Mouse (Mus musculus): ENCODE results near the gene Xylt2. TPM values are rescaled to one million over a fixed set of nuclear protein-coding genes. Genes with fewer than 3 reads are reported as not detected.
"Not testable (repeated sequence)": the region's sequence is repeated elsewhere in the genome, so short reads cannot be mapped to it uniquely, and the experiment has no call there.

Xylt2 gene
- polyA plus RNA-seq, 1 experiment from 2014 or later, result 17.5 TPM

- WGBS, result 27% methylated on average over 7 of the region's 7 CpGs
- Histone ChIP-seq H3K9me3 (ENCODE audit: control insufficient read depth, low read length) (no peaks in the 10 kb centered on the region), H3K36me3 (ENCODE audit: control insufficient read depth, insufficient read depth, low read length) (no peaks in the 10 kb centered on the region), H3K9ac (ENCODE audit: low read length) (no peak overlapping the region), H3K4me2 (ENCODE audit: low read depth, low read length) (no peak overlapping the region), H3K27ac (ENCODE audit: low read length) (peak overlapping the region; percentile 69), H3K27me3 (ENCODE audit: control insufficient read depth, insufficient read depth, low read depth, low read length) (peaks cover 4% of the 10 kb centered on the region; the same call in 1 of the 2 replicates), H3K4me1 (replicated peaks; ENCODE audit: control insufficient read depth, insufficient read depth, low read length) (peaks cover 8% of the 10 kb centered on the region; the same call in 1 of the 2 replicates), H3K4me3 (ENCODE audit: low read length) (no peak overlapping the region)
- peak; percentile 53 for ATAC-seq (ENCODE audit: low read depth)
Observed at GRCm38 (mm10) chr11:94704020-94704419, 26.7 kb upstream of the Xylt2 start.

DNA sequence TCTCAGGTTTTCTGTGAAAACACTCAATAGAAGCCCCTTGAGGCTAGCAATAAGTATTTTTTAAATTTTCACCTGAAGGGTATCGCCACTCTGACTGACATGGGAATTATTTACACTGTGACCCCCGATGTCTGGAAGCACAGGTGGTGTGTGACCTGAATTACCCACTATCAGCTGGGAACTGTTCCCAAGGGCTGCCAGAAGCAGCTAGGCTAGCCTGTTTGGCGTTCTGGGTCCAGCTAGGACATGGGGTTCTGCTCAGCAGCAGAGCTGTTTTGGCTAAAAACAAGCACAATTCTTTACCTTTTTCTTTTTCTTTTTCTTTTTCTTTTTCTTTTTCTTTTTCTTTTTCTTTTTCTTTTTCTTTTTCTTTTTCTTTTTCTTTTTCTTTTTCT is 24.9 kb upstream of the Xylt2 start:
- Histone ChIP-seq H3K36me3 (ENCODE audit: control insufficient read depth, insufficient read depth, low read length) (no peaks in the 10 kb centered on the region), H3K4me2 (ENCODE audit: low read depth, low read length) (no peak overlapping the region), H3K4me1 (replicated peaks; ENCODE audit: control insufficient read depth, insufficient read depth, low read length) (peaks cover 12% of the 10 kb centered on the region; the same call in 1 of the 2 replicates), H3K9me3 (ENCODE audit: control insufficient read depth, low read length) (no peaks in the 10 kb centered on the region), H3K27me3 (ENCODE audit: control insufficient read depth, insufficient read depth, low read depth, low read length) (peaks cover 4% of the 10 kb centered on the region; the same call in 1 of the 2 replicates), H3K27ac (ENCODE audit: low read length) (no peak overlapping the region), H3K4me3 (ENCODE audit: low read length) (no peak overlapping the region), H3K9ac (ENCODE audit: low read length) (no peak overlapping the region)
- no peak for ATAC-seq (ENCODE audit: low read depth)
- WGBS, result 17% methylated on average over 3 of the region's 3 CpGs

- H3K4me3 ChIP-seq (ENCODE audit: low read length), result peak overlapping the region; percentile 13
- no peak for ATAC-seq (ENCODE audit: low read depth)
- H3K9me3 ChIP-seq (ENCODE audit: control insufficient read depth, low read length), result no peaks in the 10 kb centered on the region
- no peak overlapping the region for H3K27ac ChIP-seq (ENCODE audit: low read length)
- H3K4me1 ChIP-seq (replicated peaks; ENCODE audit: control insufficient read depth, insufficient read depth, low read length), result peaks cover 12% of the 10 kb centered on the region; the same call in 1 of the 2 replicates
- no peaks in the 10 kb centered on the region for H3K36me3 ChIP-seq (ENCODE audit: control insufficient read depth, insufficient read depth, low read length)
- WGBS, result 25% methylated on average over 27 of the region's 27 CpGs
- no peak overlapping the region for H3K9ac ChIP-seq (ENCODE audit: low read length)
- peaks cover 4% of the 10 kb centered on the region; the same call in 1 of the 2 replicates for H3K27me3 ChIP-seq (ENCODE audit: control insufficient read depth, insufficient read depth, low read depth, low read length)
- peak overlapping the region; percentile 39; the same call in 1 of the 2 replicates for H3K4me2 ChIP-seq (ENCODE audit: low read depth, low read length)
Observed at GRCm38 (mm10) chr11:94701401-94702215, 24.3 kb upstream of the Xylt2 start.

DNA sequence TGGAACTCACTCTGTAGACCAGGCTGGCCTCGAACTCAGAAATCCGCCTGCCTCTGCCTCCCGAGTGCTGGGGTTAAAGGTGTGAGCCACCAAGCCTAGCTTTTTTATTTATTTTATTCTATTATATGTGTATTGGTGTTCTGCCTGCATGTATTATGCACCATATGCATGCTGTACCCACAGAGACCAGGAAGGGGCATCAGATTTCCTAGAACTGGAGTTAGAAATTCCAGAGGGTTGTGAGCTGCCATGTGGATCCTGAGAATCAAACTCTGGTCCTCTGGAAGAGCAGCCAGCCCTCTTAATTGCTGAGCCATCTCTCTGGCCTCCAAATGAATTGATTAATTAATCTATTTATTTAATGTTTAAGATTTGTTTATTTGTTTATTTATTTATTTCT is 22.1 kb upstream of the Xylt2 start:
- Histone ChIP-seq H3K27ac (ENCODE audit: low read length) (no peak overlapping the region), H3K27me3 (ENCODE audit: control insufficient read depth, insufficient read depth, low read depth, low read length) (peaks cover 4% of the 10 kb centered on the region; the same call in 1 of the 2 replicates), H3K4me1 (replicated peaks; ENCODE audit: control insufficient read depth, insufficient read depth, low read length) (peaks cover 12% of the 10 kb centered on the region; the same call in 1 of the 2 replicates), H3K9ac (ENCODE audit: low read length) (no peak overlapping the region), H3K36me3 (ENCODE audit: control insufficient read depth, insufficient read depth, low read length) (no peaks in the 10 kb centered on the region), H3K4me2 (ENCODE audit: low read depth, low read length) (no peak overlapping the region), H3K4me3 (ENCODE audit: low read length) (no peak overlapping the region), H3K9me3 (ENCODE audit: control insufficient read depth, low read length) (no peaks in the 10 kb centered on the region)
- no peak for ATAC-seq (ENCODE audit: low read depth)
- 98% methylated on average over 3 of the region's 3 CpGs for WGBS

- H3K27me3 ChIP-seq (ENCODE audit: control insufficient read depth, insufficient read depth, low read depth, low read length), result peaks cover 4% of the 10 kb centered on the region; the same call in 1 of the 2 replicates
- ATAC-seq (ENCODE audit: low read depth), result 0 out of 2 replicates have a peak, but pooled peaks have one; percentile 37
Observed at GRCm38 (mm10) chr11:94697703-94698464, 20.6 kb upstream of the Xylt2 start.

DNA sequence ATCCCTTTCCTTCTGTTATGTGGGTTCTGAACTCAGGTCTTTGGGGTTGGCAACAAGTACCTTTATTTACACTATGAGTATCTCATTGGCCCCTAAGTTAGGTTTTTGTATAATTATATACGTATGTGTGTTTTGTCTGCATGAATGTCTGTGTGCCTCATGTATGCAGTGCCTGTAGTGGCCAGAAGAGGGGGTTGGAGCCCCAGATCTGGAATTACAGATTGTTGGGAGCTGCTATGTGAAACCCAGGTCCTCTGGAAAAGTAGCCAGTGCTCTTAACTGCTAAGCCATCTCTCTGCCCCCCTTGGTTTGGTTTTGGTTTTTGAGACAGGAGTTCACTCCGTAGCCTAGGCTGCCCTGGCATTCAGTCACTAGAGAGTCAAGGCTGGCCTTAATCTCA is 19.8 kb upstream of the Xylt2 start:
- Histone ChIP-seq H3K4me2 (ENCODE audit: low read depth, low read length) (no peak overlapping the region), H3K9me3 (ENCODE audit: control insufficient read depth, low read length) (no peaks in the 10 kb centered on the region), H3K4me1 (replicated peaks; ENCODE audit: control insufficient read depth, insufficient read depth, low read length) (peaks cover 11% of the 10 kb centered on the region; the same call in 1 of the 2 replicates), H3K27me3 (ENCODE audit: control insufficient read depth, insufficient read depth, low read depth, low read length) (peaks cover 4% of the 10 kb centered on the region; the same call in 1 of the 2 replicates), H3K27ac (ENCODE audit: low read length) (no peak overlapping the region), H3K4me3 (ENCODE audit: low read length) (no peak overlapping the region), H3K9ac (ENCODE audit: low read length) (no peak overlapping the region), H3K36me3 (ENCODE audit: control insufficient read depth, insufficient read depth, low read length) (no peaks in the 10 kb centered on the region)
- WGBS, result 89% methylated on average over 2 of the region's 2 CpGs
- no peak for ATAC-seq (ENCODE audit: low read depth)

More at GRCm38 (mm10) chr11:94697703-94698464, 20.6 kb upstream of the Xylt2 start:
- peaks cover 12% of the 10 kb centered on the region; the same call in 1 of the 2 replicates for H3K4me1 ChIP-seq (replicated peaks; ENCODE audit: control insufficient read depth, insufficient read depth, low read length)
- H3K4me3 ChIP-seq (ENCODE audit: low read length), result no peak overlapping the region
- no peak overlapping the region for H3K9ac ChIP-seq (ENCODE audit: low read length)
- WGBS, result 43% methylated on average over 13 of the region's 13 CpGs
- H3K36me3 ChIP-seq (ENCODE audit: control insufficient read depth, insufficient read depth, low read length), result no peaks in the 10 kb centered on the region
- no peak overlapping the region for H3K27ac ChIP-seq (ENCODE audit: low read length)
- no peaks in the 10 kb centered on the region for H3K9me3 ChIP-seq (ENCODE audit: control insufficient read depth, low read length)
- H3K4me2 ChIP-seq (ENCODE audit: low read depth, low read length), result no peak overlapping the region

DNA sequence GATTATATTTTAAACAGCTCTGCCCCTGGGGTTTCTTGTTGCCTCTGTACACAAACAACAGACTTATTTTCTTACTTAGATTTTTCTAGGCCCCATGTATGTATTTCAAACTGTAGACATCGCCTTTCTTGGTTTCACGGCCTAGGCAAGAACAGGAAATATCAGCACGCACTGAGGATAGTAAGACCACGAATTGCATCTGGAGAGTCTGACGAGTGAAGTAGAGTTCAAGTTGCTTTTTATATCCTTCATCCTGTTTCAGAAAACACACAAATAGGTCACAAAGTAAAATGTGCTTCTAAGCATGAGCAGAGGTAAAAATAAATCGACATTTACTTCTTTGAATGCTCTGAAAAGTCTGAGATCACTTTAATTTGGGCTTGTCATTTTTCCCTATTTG is 18.2 kb upstream of the Xylt2 start:
- H3K4me3 ChIP-seq (ENCODE audit: low read length), result no peak overlapping the region
- no peak overlapping the region for H3K27ac ChIP-seq (ENCODE audit: low read length)
- H3K9me3 ChIP-seq (ENCODE audit: control insufficient read depth, low read length), result no peaks in the 10 kb centered on the region
- 64% methylated on average over 6 of the region's 6 CpGs for WGBS
- ATAC-seq (ENCODE audit: low read depth), result no peak
- no peaks in the 10 kb centered on the region for H3K27me3 ChIP-seq (ENCODE audit: control insufficient read depth, insufficient read depth, low read depth, low read length)
- no peaks in the 10 kb centered on the region for H3K36me3 ChIP-seq (ENCODE audit: control insufficient read depth, insufficient read depth, low read length)
- H3K9ac ChIP-seq (ENCODE audit: low read length), result no peak overlapping the region
- no peak overlapping the region for H3K4me2 ChIP-seq (ENCODE audit: low read depth, low read length)
- H3K4me1 ChIP-seq (replicated peaks; ENCODE audit: control insufficient read depth, insufficient read depth, low read length), result peaks cover 4% of the 10 kb centered on the region; the same call in 1 of the 2 replicates

- not testable (repeated sequence) for H3K9ac ChIP-seq (ENCODE audit: low read length); H3K27me3 ChIP-seq (ENCODE audit: control insufficient read depth, insufficient read depth, low read depth, low read length); H3K9me3 ChIP-seq (ENCODE audit: control insufficient read depth, low read length); H3K27ac ChIP-seq (ENCODE audit: low read length); H3K36me3 ChIP-seq (ENCODE audit: control insufficient read depth, insufficient read depth, low read length); H3K4me3 ChIP-seq (ENCODE audit: low read length); H3K4me2 ChIP-seq (ENCODE audit: low read depth, low read length); ATAC-seq (ENCODE audit: low read depth); H3K4me1 ChIP-seq (replicated peaks; ENCODE audit: control insufficient read depth, insufficient read depth, low read length)
Observed at GRCm38 (mm10) chr11:94692502-94692901, 15.2 kb upstream of the Xylt2 start.

DNA sequence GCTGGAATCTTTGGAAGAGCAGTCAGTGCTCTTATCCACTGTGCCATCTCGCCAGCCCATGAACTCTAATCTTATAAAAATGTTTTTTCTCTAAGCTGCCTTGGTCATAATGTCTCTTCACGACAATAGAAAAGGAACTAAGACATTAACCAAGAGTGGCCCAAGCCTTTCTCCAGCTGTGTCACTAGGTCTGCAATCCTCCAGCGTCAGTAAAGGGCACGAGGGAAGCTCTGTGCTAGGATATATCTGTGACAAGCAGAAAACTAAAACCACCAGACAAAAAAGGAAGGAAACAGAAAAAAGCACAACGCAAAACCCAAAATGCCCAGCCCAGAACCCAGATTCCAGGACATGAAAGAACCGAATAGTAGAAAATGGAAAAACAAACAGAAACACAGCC is 9.9 kb upstream of the Xylt2 start:
- Histone ChIP-seq H3K4me2 (ENCODE audit: low read depth, low read length) (no peak overlapping the region), H3K9ac (ENCODE audit: low read length) (no peak overlapping the region), H3K4me3 (ENCODE audit: low read length) (no peak overlapping the region), H3K27ac (ENCODE audit: low read length) (no peak overlapping the region), H3K4me1 (replicated peaks; ENCODE audit: control insufficient read depth, insufficient read depth, low read length) (no peaks in the 10 kb centered on the region), H3K36me3 (ENCODE audit: control insufficient read depth, insufficient read depth, low read length) (no peaks in the 10 kb centered on the region), H3K27me3 (ENCODE audit: control insufficient read depth, insufficient read depth, low read depth, low read length) (no peaks in the 10 kb centered on the region), H3K9me3 (ENCODE audit: control insufficient read depth, low read length) (no peaks in the 10 kb centered on the region)
- ATAC-seq (ENCODE audit: low read depth), result no peak
- 74% methylated on average over 6 of the region's 6 CpGs for WGBS
